Mouse (Mus musculus) cerebellum, adult 2 months (tissue): ENCODE measurements at regions not wholly inside any gene's neighbourhood (a gene's known extent, or its start where the extent isn't known, plus 50 kb on each side); places are given as distances from the start of the nearest gene placed in this dataset.

ENCODE experiments used
- DNase-seq, 2 experiments: peaks; one replicate each; pipeline ENCODE4 v3.0.0; 2021
- H3K27ac ChIP-seq: fragments of 200-500 bp; 2 replicates; pipeline ENCODE4 v1.5.1; 2012; ENCODE audit warnings: low read length, control low read depth, inconsistent platforms; ENCODE audit not compliant: insufficient read depth
- H3K27me3 ChIP-seq: fragments of 200-500 bp; 2 replicates; pipeline ENCODE4 v1.6.1; 2012; ENCODE audit warnings: inconsistent platforms, mild to moderate bottlenecking, low read length, moderate library complexity; ENCODE audit not compliant: control insufficient read depth, insufficient read depth
- H3K4me1 ChIP-seq: fragments of 200-500 bp; 2 replicates; pipeline ENCODE4 v1.6.1; 2011; ENCODE audit warnings: low read length; ENCODE audit not compliant: control insufficient read depth, insufficient read depth
- H3K4me3 ChIP-seq: fragments of 200-500 bp; replicated peaks from 2 replicates; pipeline ENCODE3; 2011; ENCODE audit warnings: mild to moderate bottlenecking, low read depth, low read length, control low read depth; ENCODE audit not compliant: insufficient read depth
- CTCF ChIP-seq: fragments of 200-500 bp; IDR thresholded peaks from 2 replicates; pipeline ENCODE4 v1.5.1; 2011; ENCODE audit warnings: low read depth, mild to moderate bottlenecking, control low read depth, low read length, moderate library complexity, borderline replicate concordance; ENCODE audit not compliant: insufficient read depth
- POLR2A ChIP-seq: fragments of 200-500 bp; IDR thresholded peaks from 2 replicates; pipeline ENCODE4 v1.6.1; 2011; ENCODE audit warnings: low read length, control low read depth, borderline replicate concordance; ENCODE audit not compliant: insufficient read depth
- WGBS: fragments of 180-500 bp; shearing (Covaris S2); methylation state at CpG from one replicate; pipeline ENCODE4 v1.1.7; 2018; 5-methylcytosine and 5-hydroxymethylcytosine counted together

GRCm38 (mm10) chr9:6652267-6652994 is 382.8 kb upstream of the Ddi1 start:
- no peak for TF ChIP-seq POLR2A
- no peak for TF ChIP-seq CTCF
- H3K27me3 ChIP-seq = no peaks in the 10 kb centered on the region
- H3K27ac ChIP-seq = no peak overlapping the region
- H3K4me3 ChIP-seq = no peak overlapping the region
- no peak for DNase-seq
- H3K4me1 ChIP-seq = no peaks in the 10 kb centered on the region
- WGBS = 87% methylated on average over 4 of the region's 4 CpGs

DNA sequence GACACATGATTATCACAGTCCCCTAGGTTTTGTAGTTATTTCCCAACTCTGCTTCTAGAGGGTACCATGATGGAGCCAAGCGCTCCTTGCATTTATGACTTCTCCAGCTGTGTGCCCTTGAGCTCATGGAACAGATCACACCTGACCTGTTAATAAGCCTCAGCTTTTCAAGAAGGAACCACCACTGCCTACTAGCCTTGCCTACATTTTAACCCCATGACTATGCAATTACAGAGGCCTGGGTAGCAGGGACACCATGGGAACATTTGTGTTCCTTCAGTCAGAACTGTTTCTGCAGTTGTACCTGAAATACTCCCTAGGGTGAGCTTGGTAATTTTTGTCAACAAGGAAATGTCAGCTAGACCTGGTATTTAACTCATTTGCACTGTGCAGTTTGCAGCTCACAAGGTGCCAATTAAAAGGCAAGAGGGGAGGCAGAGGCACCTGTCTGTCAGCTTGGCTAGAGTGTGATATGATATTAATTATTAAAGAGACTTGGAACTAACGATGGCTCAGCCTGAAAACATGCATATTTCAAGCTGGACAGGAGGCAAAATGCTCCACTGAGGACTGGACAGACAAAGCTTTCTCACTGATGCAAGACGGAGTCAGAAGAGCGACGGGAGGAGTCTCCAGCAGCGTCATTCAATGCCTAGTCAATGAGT is 382.1 kb upstream of the Ddi1 start:
- Histone ChIP-seq H3K27me3 (no peaks in the 10 kb centered on the region), H3K4me3 (no peak overlapping the region), H3K4me1 (no peaks in the 10 kb centered on the region), H3K27ac (no peak overlapping the region)
- 85% methylated on average over 6 of the region's 6 CpGs for WGBS
- TF ChIP-seq CTCF (no peak), POLR2A (no peak)
- no peak for DNase-seq

- DNase-seq = no peak
- Histone ChIP-seq H3K27ac (no peak overlapping the region), H3K4me1 (no peaks in the 10 kb centered on the region), H3K4me3 (no peak overlapping the region), H3K27me3 (no peaks in the 10 kb centered on the region)
- TF ChIP-seq POLR2A (no peak), CTCF (no peak)
- WGBS = 74% methylated on average over 3 of the region's 3 CpGs
Observed at GRCm38 (mm10) chr9:6645796-6646309, 376.2 kb upstream of the Ddi1 start.

GRCm38 (mm10) chr9:6645321-6645720 is 375.7 kb upstream of the Ddi1 start:
- no peak overlapping the region for H3K4me3 ChIP-seq
- H3K27ac ChIP-seq = no peak overlapping the region
- H3K27me3 ChIP-seq = no peaks in the 10 kb centered on the region
- WGBS = 65% methylated on average over 2 of the region's 2 CpGs
- TF ChIP-seq CTCF (no peak), POLR2A (no peak)
- no peak for DNase-seq
- H3K4me1 ChIP-seq = no peaks in the 10 kb centered on the region

GRCm38 (mm10) chr9:6617155-6617554 is 347.5 kb upstream of the Ddi1 start:
- Histone ChIP-seq H3K4me1 (no peaks in the 10 kb centered on the region), H3K27ac (no peak overlapping the region), H3K27me3 (no peaks in the 10 kb centered on the region), H3K4me3 (no peak overlapping the region)
- DNase-seq = no peak
- TF ChIP-seq CTCF (no peak), POLR2A (no peak)
- 81% methylated on average over 2 of the region's 2 CpGs for WGBS

DNA sequence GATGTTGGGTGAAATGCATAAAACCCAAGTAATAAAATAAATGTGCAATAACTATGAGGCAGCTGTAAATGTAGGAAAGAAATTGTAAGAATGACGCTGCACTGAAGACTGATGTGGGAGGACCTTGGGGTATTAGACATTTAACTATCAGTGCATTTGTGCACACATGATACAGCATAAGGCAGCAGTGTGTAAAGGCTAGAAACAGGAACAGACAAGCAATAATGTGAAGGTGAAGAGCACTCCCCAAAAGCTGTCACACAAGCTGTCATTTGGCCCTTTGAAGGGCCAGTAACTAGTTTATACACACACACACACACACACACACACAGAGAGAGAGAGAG is 339.6 kb upstream of the Ddi1 start:
- H3K27me3 ChIP-seq = no peaks in the 10 kb centered on the region
- WGBS = 86% methylated on average over 1 of the region's 1 CpGs
- H3K4me3 ChIP-seq = no peak overlapping the region

DNA sequence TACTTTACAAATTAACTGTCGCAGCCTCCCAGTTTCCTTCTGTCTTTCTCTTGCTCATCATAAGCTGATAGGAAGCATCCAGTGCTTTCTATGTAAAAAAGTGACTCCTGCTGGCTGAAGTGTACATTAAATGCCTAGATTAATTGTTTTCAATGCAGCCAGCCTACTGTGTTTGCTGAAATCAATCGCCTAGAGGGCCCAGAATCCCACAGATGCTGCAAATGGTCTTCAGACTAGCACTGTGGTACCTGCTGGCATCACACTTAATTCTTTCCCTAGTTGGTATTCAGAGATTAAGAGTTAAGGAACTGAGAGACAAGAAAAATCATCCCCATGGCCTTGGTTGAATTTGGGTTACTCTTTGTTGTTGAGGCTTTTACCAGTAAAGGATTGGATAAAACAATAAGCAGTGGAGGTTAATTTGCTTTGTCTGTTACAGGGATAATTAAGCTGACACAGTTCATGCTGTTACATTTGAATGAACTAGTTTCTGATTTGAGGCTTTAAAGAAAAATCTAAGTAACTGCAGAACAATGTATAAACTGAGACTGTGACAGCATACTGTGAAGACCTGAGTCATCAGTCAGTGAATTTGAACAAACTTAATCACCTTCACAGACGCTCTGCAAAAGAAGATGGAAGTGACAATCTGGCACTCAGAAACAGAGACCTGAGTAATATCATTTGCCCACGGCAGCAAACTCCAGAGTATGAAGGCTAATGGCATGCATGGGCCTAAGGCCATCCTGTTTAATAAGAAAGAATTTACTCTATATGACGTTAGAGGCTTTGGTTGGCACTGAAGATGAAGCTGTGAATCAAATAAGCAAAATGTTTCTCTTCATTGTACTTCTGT is 339.0 kb upstream of the Ddi1 start:
- 53% methylated on average over 5 of the region's 5 CpGs for WGBS
- Histone ChIP-seq H3K4me3 (no peak overlapping the region), H3K4me1 (no peaks in the 10 kb centered on the region), H3K27me3 (no peaks in the 10 kb centered on the region), H3K27ac (no peak overlapping the region)
- TF ChIP-seq POLR2A (no peak), CTCF (no peak)
- peak in 1 of 2 experiments; percentile 5 for DNase-seq

More for the DNA sequence above, 339.6 kb upstream of the Ddi1 start:
- Histone ChIP-seq H3K27ac (no peak overlapping the region), H3K4me1 (no peaks in the 10 kb centered on the region)
- no peak for DNase-seq
- TF ChIP-seq POLR2A = no peak
- TF ChIP-seq CTCF = no peak
